Mouse (Mus musculus) fibroblast of lung, adult 2 months (primary cell): ENCODE measurements around the gene Vmn1r34.
"Not testable (repeated sequence)": the region's sequence is repeated elsewhere in the genome, so short reads cannot be mapped to it uniquely, and the experiment has no call there.

Experiments used
- DNase-seq: peaks from one replicate; pipeline ENCODE4 v3.0.0-alpha.2; 2011; ENCODE audit warnings: low read depth

The Vmn1r34 gene

GRCm38 (mm10) chr6:66643779-66644178 lies at the start of gene Vmn1r34:
Gene Vmn1r34, minus strand, starts transcription at chr6:66643879.
- DNase-seq = no peak

GRCm38 (mm10) chr6:66685806-66686205 lies 42.1 kb upstream of the Vmn1r34 start, which contains the start of gene Vmn1r35:
Gene Vmn1r35, minus strand, starts transcription at chr6:66685906.
- DNase-seq = no peak

GRCm38 (mm10) chr6:66618182-66618581 lies 25.5 kb downstream of the Vmn1r34 start, which contains the start of gene Vmn1r33:
Gene Vmn1r33, minus strand, starts transcription at chr6:66618282.
- not testable (repeated sequence) for DNase-seq

GRCm38 (mm10) chr6:66595804-66596203 lies 47.9 kb downstream of the Vmn1r34 start:
- DNase-seq = no peak
